Mouse (Mus musculus): ENCODE measurements around the gene Efr3b. TPM values are rescaled to one million over a fixed set of nuclear protein-coding genes. Genes with fewer than 3 reads are reported as not detected.
"Not testable (repeated sequence)": the region's sequence is repeated elsewhere in the genome, so short reads cannot be mapped to it uniquely, and the experiment has no call there.

The Efr3b gene
- polyA plus RNA-seq, 1 experiment from 2014 or later: 33.1 TPM

- 20% methylated on average over 3 of the region's 3 CpGs for WGBS
- Histone ChIP-seq H3K9me3 (ENCODE audit: control insufficient read depth, low read length) (no peaks in the 10 kb centered on the region), H3K27me3 (ENCODE audit: control insufficient read depth, insufficient read depth, low read length) (peaks cover 4% of the 10 kb centered on the region; the same call in 1 of the 2 replicates), H3K27ac (ENCODE audit: low read depth, low read length) (no peak overlapping the region), H3K36me3 (ENCODE audit: control insufficient read depth, insufficient read depth, low read length) (no peaks in the 10 kb centered on the region), H3K4me1 (ENCODE audit: control insufficient read depth, insufficient read depth, low read length) (peaks cover 6% of the 10 kb centered on the region; the same call in 1 of the 2 replicates), H3K4me3 (ENCODE audit: low read depth, low read length) (no peak overlapping the region), H3K9ac (replicated peaks; ENCODE audit: low read depth, low read length) (no peak overlapping the region), H3K4me2 (ENCODE audit: low read depth, low read length) (no peak overlapping the region)
- ATAC-seq (ENCODE audit: low read depth): no peak
Measured at GRCm38 (mm10) chr12:3956351-3956750, 82.4 kb downstream of the Efr3b start.

GRCm38 (mm10) chr12:3955371-3955770, 83.3 kb downstream of the Efr3b start:
- Histone ChIP-seq H3K4me2 (ENCODE audit: low read depth, low read length) (no peak overlapping the region), H3K27ac (ENCODE audit: low read depth, low read length) (no peak overlapping the region), H3K9me3 (ENCODE audit: control insufficient read depth, low read length) (no peaks in the 10 kb centered on the region), H3K9ac (replicated peaks; ENCODE audit: low read depth, low read length) (no peak overlapping the region), H3K4me3 (ENCODE audit: low read depth, low read length) (no peak overlapping the region), H3K36me3 (ENCODE audit: control insufficient read depth, insufficient read depth, low read length) (no peaks in the 10 kb centered on the region), H3K4me1 (ENCODE audit: control insufficient read depth, insufficient read depth, low read length) (peaks cover 1% of the 10 kb centered on the region; the same call in 1 of the 2 replicates), H3K27me3 (ENCODE audit: control insufficient read depth, insufficient read depth, low read length) (peaks cover 4% of the 10 kb centered on the region; the same call in 1 of the 2 replicates)
- ATAC-seq (ENCODE audit: low read depth): no peak
- 31% methylated on average over 10 of the region's 10 CpGs for WGBS

- ATAC-seq (ENCODE audit: low read depth): no peak
- Histone ChIP-seq H3K27ac (ENCODE audit: low read depth, low read length) (no peak within 1 kb of the TSS), H3K36me3 (ENCODE audit: control insufficient read depth, insufficient read depth, low read length) (no peaks in the 10 kb centered on the region), H3K4me3 (ENCODE audit: low read depth, low read length) (no peak within 1 kb of the TSS), H3K9ac (replicated peaks; ENCODE audit: low read depth, low read length) (no peak within 1 kb of the TSS), H3K4me2 (ENCODE audit: low read depth, low read length) (no peak within 1 kb of the TSS), H3K27me3 (ENCODE audit: control insufficient read depth, insufficient read depth, low read length) (peaks cover 4% of the 10 kb centered on the region; the same call in 1 of the 2 replicates), H3K9me3 (ENCODE audit: control insufficient read depth, low read length) (no peaks in the 10 kb centered on the region), H3K4me1 (ENCODE audit: control insufficient read depth, insufficient read depth, low read length) (no peaks in the 10 kb centered on the region)
- WGBS: 22% methylated on average over 22 of the region's 22 CpGs
Measured at GRCm38 (mm10) chr12:3954651-3955050, 84.1 kb downstream of the Efr3b start, which contains the start of gene Pomc. Gene Pomc (plus strand): TSS chr12:3954951.

DNA sequence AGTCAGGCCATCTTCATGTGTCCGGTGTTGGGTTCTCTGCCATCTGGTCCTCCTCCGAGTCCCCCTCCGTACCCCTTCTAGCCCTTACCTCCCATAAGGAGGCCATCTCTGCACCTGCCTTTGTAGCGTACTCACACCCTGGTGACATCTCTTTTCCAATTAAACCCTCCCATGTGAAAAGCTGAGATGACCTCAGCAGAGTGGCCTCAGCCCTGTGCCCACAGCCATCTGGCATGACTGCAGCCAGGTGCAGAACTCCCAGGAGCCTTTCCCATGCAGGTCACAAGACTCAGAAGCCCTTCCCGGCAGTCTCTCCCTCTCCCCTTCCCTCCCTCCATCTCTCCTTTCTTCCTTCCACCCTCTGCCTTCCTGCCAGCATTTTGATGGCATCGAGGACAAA, 91.2 kb downstream of the Efr3b start:
- Histone ChIP-seq H3K36me3 (ENCODE audit: control insufficient read depth, insufficient read depth, low read length) (no peaks in the 10 kb centered on the region), H3K9ac (replicated peaks; ENCODE audit: low read depth, low read length) (no peak overlapping the region), H3K9me3 (ENCODE audit: control insufficient read depth, low read length) (no peaks in the 10 kb centered on the region), H3K27ac (ENCODE audit: low read depth, low read length) (no peak overlapping the region), H3K27me3 (ENCODE audit: control insufficient read depth, insufficient read depth, low read length) (no peaks in the 10 kb centered on the region), H3K4me2 (ENCODE audit: low read depth, low read length) (no peak overlapping the region), H3K4me1 (ENCODE audit: control insufficient read depth, insufficient read depth, low read length) (no peaks in the 10 kb centered on the region), H3K4me3 (ENCODE audit: low read depth, low read length) (no peak overlapping the region)
- 60% methylated on average over 6 of the region's 6 CpGs for WGBS
- no peak for ATAC-seq (ENCODE audit: low read depth)

DNA sequence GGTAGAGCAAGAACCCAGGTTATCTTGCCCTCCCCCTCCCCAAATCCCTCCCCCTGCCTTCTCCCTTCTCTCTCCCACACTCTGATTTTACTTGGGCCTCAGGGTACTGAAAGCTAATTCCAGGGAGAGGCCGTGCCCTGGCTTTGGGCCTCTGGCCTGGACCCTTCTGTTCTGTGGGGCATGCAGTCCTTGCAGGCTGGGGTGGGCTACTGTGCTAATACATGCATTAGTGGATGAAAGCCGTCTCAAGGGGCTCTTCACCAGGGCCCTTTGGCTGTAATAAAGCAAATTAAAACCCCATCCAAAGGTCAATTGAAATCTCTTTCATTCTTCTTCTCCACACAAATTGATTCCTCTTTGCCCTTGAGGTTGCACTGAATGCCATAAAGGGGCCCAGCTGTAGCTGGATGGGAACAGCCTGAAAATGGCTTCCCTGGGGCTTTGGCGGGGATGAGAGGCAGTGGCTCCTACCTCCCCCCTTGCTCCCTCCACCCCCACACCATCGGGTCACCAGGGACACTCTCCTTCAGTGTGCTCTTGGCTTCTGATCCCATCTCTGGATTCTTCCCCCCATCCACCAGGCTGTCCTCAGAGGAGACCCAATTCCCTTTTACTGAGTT, 94.2 kb downstream of the Efr3b start:
- no peak for ATAC-seq (ENCODE audit: low read depth)
- 17% methylated on average over 4 of the region's 4 CpGs for WGBS
- no peaks in the 10 kb centered on the region for H3K9me3 ChIP-seq (ENCODE audit: control insufficient read depth, low read length)

DNA sequence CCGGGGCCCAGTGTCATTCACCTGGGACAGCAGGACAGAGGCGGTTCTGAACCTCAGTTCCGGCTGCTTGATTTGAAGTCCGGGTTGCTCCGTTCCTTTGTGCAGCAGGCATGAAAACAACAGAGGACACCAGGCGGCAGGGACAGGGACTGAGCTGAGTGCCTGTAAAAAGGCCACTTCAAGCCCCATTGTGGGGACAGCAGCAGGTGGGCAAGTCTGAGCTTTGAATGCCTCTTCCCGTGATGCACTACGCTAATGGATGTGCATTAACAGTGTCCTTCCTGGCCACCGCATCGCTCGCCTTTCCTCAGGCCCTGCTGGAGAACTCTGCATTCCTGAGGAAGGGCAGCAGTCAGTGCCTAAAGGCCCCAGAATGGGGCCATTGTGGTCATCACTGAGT, 96.7 kb downstream of the Efr3b start:
- ATAC-seq (ENCODE audit: low read depth): no peak
- 2% methylated on average over 11 of the region's 11 CpGs for WGBS

More for the DNA sequence above, 94.2 kb downstream of the Efr3b start:
- Histone ChIP-seq H3K27me3 (ENCODE audit: control insufficient read depth, insufficient read depth, low read length) (no peaks in the 10 kb centered on the region), H3K4me3 (ENCODE audit: low read depth, low read length) (no peak overlapping the region), H3K36me3 (ENCODE audit: control insufficient read depth, insufficient read depth, low read length) (no peaks in the 10 kb centered on the region), H3K27ac (ENCODE audit: low read depth, low read length) (no peak overlapping the region), H3K4me2 (ENCODE audit: low read depth, low read length) (no peak overlapping the region), H3K4me1 (ENCODE audit: control insufficient read depth, insufficient read depth, low read length) (no peaks in the 10 kb centered on the region), H3K9ac (replicated peaks; ENCODE audit: low read depth, low read length) (no peak overlapping the region)

DNA sequence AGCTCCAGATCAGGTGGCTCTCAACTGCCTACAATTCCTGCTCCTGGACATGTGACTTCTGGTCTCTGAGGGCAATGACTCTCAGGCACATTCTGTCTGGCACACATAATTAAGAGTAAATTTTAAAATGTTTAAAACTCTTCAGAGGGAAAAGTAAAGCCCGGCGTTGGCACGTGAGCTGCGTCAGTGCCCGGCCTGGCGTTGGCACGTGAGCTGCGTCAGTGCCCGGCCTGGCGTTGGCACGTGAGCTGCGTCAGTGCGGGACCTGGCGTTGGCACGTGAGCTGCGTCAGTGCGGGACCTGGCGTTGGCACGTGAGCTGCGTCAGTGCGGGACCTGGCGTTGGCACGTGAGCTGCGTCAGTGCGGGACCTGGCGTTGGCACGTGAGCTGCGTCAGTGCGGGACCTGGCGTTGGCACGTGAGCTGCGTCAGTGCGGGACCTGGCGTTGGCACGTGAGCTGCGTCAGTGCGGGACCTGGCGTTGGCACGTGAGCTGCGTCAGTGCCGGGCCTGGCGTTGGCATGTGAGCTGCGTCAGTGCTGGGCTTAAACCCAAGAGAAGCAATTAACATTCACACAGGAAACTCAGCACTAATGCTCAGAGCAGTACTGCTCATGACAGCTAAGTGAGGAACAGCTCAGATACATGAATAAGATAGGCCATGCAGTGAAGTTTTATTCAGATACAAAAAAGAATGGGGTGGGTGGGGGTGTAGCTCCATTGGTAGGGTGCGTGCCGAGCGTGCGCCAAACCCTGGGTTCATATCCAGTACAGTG, 108.4 kb downstream of the Efr3b start:
- H3K4me3 ChIP-seq (ENCODE audit: low read depth, low read length); H3K4me1 ChIP-seq (ENCODE audit: control insufficient read depth, insufficient read depth, low read length); H3K36me3 ChIP-seq (ENCODE audit: control insufficient read depth, insufficient read depth, low read length); H3K4me2 ChIP-seq (ENCODE audit: low read depth, low read length); H3K27ac ChIP-seq (ENCODE audit: low read depth, low read length); ATAC-seq (ENCODE audit: low read depth); H3K27me3 ChIP-seq (ENCODE audit: control insufficient read depth, insufficient read depth, low read length); H3K9me3 ChIP-seq (ENCODE audit: control insufficient read depth, low read length); H3K9ac ChIP-seq (replicated peaks; ENCODE audit: low read depth, low read length): not testable (repeated sequence)
- WGBS: 91% methylated on average over 31 of the region's 47 CpGs

More for the DNA sequence above, 96.7 kb downstream of the Efr3b start:
- Histone ChIP-seq H3K9me3 (ENCODE audit: control insufficient read depth, low read length) (no peaks in the 10 kb centered on the region), H3K4me1 (ENCODE audit: control insufficient read depth, insufficient read depth, low read length) (no peaks in the 10 kb centered on the region), H3K36me3 (ENCODE audit: control insufficient read depth, insufficient read depth, low read length) (no peaks in the 10 kb centered on the region), H3K27me3 (ENCODE audit: control insufficient read depth, insufficient read depth, low read length) (no peaks in the 10 kb centered on the region), H3K4me2 (ENCODE audit: low read depth, low read length) (no peak overlapping the region), H3K4me3 (ENCODE audit: low read depth, low read length) (no peak overlapping the region), H3K27ac (ENCODE audit: low read depth, low read length) (no peak overlapping the region), H3K9ac (replicated peaks; ENCODE audit: low read depth, low read length) (no peak overlapping the region)

GRCm38 (mm10) chr12:3928841-3929240, 109.9 kb downstream of the Efr3b start:
- Histone ChIP-seq H3K4me1 (ENCODE audit: control insufficient read depth, insufficient read depth, low read length) (no peaks in the 10 kb centered on the region), H3K9ac (replicated peaks; ENCODE audit: low read depth, low read length) (no peak overlapping the region), H3K27ac (ENCODE audit: low read depth, low read length) (no peak overlapping the region), H3K4me3 (ENCODE audit: low read depth, low read length) (no peak overlapping the region), H3K4me2 (ENCODE audit: low read depth, low read length) (no peak overlapping the region), H3K36me3 (ENCODE audit: control insufficient read depth, insufficient read depth, low read length) (no peaks in the 10 kb centered on the region), H3K9me3 (ENCODE audit: control insufficient read depth, low read length) (no peaks in the 10 kb centered on the region), H3K27me3 (ENCODE audit: control insufficient read depth, insufficient read depth, low read length) (no peaks in the 10 kb centered on the region)
- 77% methylated on average over 3 of the region's 3 CpGs for WGBS
- ATAC-seq (ENCODE audit: low read depth): peak; percentile 41; the same call in 1 of the 2 replicates

DNA sequence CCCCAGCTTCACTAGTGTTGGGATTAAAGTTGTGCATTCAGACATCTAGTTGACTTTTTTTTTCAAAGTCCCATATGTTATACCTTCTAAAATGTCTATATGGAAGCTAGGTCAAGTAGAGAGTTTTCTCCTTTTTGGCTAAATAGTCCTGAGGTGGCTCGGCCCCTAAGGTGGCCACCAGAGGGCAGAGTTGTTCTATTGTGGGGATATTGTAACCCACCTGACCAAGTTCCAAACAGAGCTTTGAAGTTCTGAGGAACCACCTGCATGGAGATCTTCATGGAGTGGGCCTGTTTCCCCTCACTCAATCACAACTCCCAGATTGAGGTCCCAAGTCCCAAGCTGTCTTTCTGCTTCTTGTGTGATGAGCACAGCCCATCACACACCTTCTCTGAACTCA, 112.6 kb downstream of the Efr3b start:
- ATAC-seq (ENCODE audit: low read depth): peak; percentile 71
- Histone ChIP-seq H3K9me3 (ENCODE audit: control insufficient read depth, low read length) (no peaks in the 10 kb centered on the region), H3K4me3 (ENCODE audit: low read depth, low read length) (no peak overlapping the region), H3K4me2 (ENCODE audit: low read depth, low read length) (no peak overlapping the region), H3K9ac (replicated peaks; ENCODE audit: low read depth, low read length) (no peak overlapping the region), H3K36me3 (ENCODE audit: control insufficient read depth, insufficient read depth, low read length) (no peaks in the 10 kb centered on the region), H3K4me1 (ENCODE audit: control insufficient read depth, insufficient read depth, low read length) (no peaks in the 10 kb centered on the region), H3K27ac (ENCODE audit: low read depth, low read length) (no peak overlapping the region), H3K27me3 (ENCODE audit: control insufficient read depth, insufficient read depth, low read length) (no peaks in the 10 kb centered on the region)
- WGBS: 0% methylated on average over 1 of the region's 1 CpGs
